Comparison of ENCODE assay signal across 17 mouse cellular contexts in the genomic region with DNA sequence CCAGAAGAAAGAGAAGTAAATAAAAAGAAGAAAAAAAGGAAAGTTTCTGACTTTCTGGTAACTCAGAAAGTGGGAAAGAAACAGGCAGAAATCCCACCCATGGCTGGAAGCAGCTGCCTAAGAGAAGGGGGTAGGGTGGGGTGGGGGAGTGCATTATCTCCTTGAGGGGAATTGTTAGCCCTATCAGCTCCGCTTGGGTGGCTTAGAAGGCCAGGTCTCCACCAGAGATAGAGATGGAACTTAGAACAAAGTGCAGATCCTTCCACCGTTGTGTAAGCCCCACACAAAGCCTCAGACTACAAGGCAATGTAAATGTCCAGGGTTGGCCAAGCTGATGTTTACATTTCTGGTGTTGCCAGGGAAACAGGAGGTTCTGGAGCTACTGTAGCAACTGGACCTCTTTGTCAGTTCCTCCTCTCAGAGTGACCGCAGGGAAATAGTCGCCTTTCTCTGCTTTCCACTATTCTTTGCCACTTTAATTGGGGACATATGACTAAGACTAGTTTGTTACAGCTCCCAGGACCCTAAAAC. TPM values are rescaled to one million over a fixed set of nuclear protein-coding genes. Genes with fewer than 3 reads are reported as not detected.
DNase-seq lines count a peak whose midpoint lies in the region; ATAC-seq and TF ChIP-seq lines count a peak whose summit lies in the region.
"Had no signal": no experiment of that assay in that cellular context is flagged by ENCODE, and none has a peak within 500 bp of the region (broad histone marks: within the 10 kb centered on the region; RNA-seq: fewer than 3 reads in every experiment).

No protein-coding gene starts in this region.

- 0 out of 2 replicates have a peak, but pooled peaks cover 4% of the 10 kb centered on the region for H3K4me1 ChIP-seq in kidney, postnatal 0 days (replicated peaks; ENCODE audit: insufficient read depth, low read length)
- peaks cover 83% of the 10 kb centered on the region for H3K4me1 ChIP-seq in E14TG2a.4 (replicated peaks; ENCODE audit: low read depth, low read length)
- H3K4me1 ChIP-seq in embryonic fibroblast, embryonic 13.5 days (ENCODE audit: control insufficient read depth, insufficient read depth, low read length), result 0 out of 2 replicates have a peak, but pooled peaks cover 5% of the 10 kb centered on the region
- H3K4me1 ChIP-seq: limb, embryonic 12.5 days; neural tube, embryonic 12.5 days had no signal

- 56% methylated on average over 4 of the region's 4 CpGs for whole genome bisulfite sequencing in kidney, postnatal 0 days

- H3K9ac ChIP-seq in kidney, postnatal 0 days (ENCODE audit: low read depth, low read length), result no peak overlapping the region
- H3K9ac ChIP-seq: limb, embryonic 12.5 days; neural tube, embryonic 12.5 days had no signal

- no peak overlapping the region for H3K4me2 ChIP-seq in kidney, postnatal 0 days (ENCODE audit: low read length)
- H3K4me2 ChIP-seq: heart, embryonic 11.5 days; limb, embryonic 12.5 days; neural tube, embryonic 12.5 days had no signal

- H3K27ac ChIP-seq in kidney, postnatal 0 days, result no peak overlapping the region
- H3K27ac ChIP-seq in embryonic fibroblast, embryonic 13.5 days (ENCODE audit: insufficient read depth, low read length), result peak overlapping the region; percentile 81
- H3K27ac ChIP-seq: limb, embryonic 12.5 days; midbrain, embryonic 10.5 days; neural tube, embryonic 12.5 days had no signal

- no peaks in the 10 kb centered on the region for H3K9me3 ChIP-seq in kidney, postnatal 0 days (replicated peaks; ENCODE audit: low read length)
- H3K9me3 ChIP-seq in E14TG2a.4 (ENCODE audit: low read length), result no peaks in the 10 kb centered on the region
- H3K9me3 ChIP-seq: limb, embryonic 12.5 days; midbrain, embryonic 10.5 days; neural tube, embryonic 12.5 days had no signal

- H3K36me3 ChIP-seq in kidney, postnatal 0 days (ENCODE audit: insufficient read depth, low read length), result no peaks in the 10 kb centered on the region
- H3K36me3 ChIP-seq in E14TG2a.4 (ENCODE audit: insufficient read depth, low read length), result no peaks in the 10 kb centered on the region
- H3K36me3 ChIP-seq: limb, embryonic 12.5 days; midbrain, embryonic 10.5 days; neural tube, embryonic 12.5 days had no signal

- DNase-seq in kidney, postnatal 0 days (ENCODE audit: low spot score), result peak; percentile 13
- no peak for DNase-seq in kidney, adult 9 months
- DNase-seq in lung, postnatal 36 days, result peak; percentile 67
- DNase-seq in gastrocnemius, adult 18-20 months (ENCODE audit: low spot score), result no peak
- DNase-seq: adrenal gland, postnatal 25 days; heart, postnatal 4 days; kidney, postnatal 14 days; layer of hippocampus, postnatal 36 days; spleen, adult 18-20 months had no signal

- H3K27me3 ChIP-seq in kidney, postnatal 0 days (ENCODE audit: insufficient read depth, low read length), result no peaks in the 10 kb centered on the region
- H3K27me3 ChIP-seq in E14TG2a.4 (ENCODE audit: insufficient read depth, low read length), result no peaks in the 10 kb centered on the region
- H3K27me3 ChIP-seq: limb, embryonic 12.5 days; neural tube, embryonic 12.5 days had no signal

- no peak for ATAC-seq in kidney, postnatal 0 days (replicated peaks; ENCODE audit: low FRiP score, low read depth)
- ATAC-seq in granulocyte monocyte progenitor cell, adult 5-6 weeks (replicated peaks; ENCODE audit: poor library complexity, severe bottlenecking), result no peak
- ATAC-seq: CD4-positive, CD25-positive, alpha-beta regulatory T cell, adult 4 months had no signal

- no peak for TF ChIP-seq POLR2A in embryonic fibroblast, embryonic 13.5 days (IDR thresholded peaks at IDR 0.05; ENCODE audit: low read depth, low read length)

- no peak overlapping the region for H3K4me3 ChIP-seq in kidney, postnatal 0 days (replicated peaks; ENCODE audit: low read depth, low read length)
- peak overlapping the region; percentile 68 for H3K4me3 ChIP-seq in E14TG2a.4 (replicated peaks; ENCODE audit: low read length)
- no peak overlapping the region for H3K4me3 ChIP-seq in embryonic fibroblast, embryonic 13.5 days (ENCODE audit: insufficient read depth, low read length)
- H3K4me3 ChIP-seq: limb, embryonic 12.5 days; midbrain, embryonic 10.5 days; neural tube, embryonic 12.5 days had no signal

- no peak for TF ChIP-seq CTCF in kidney, postnatal 0 days (IDR thresholded peaks at IDR 0.05; ENCODE audit: low read depth)
- no peak for TF ChIP-seq CTCF in E14TG2a.4 (conservative IDR thresholded peaks at IDR 0.05; ENCODE audit: low read length)
- TF ChIP-seq CTCF in embryonic fibroblast, embryonic 13.5 days (IDR thresholded peaks at IDR 0.05; ENCODE audit: borderline replicate concordance, insufficient read depth, low read length), result no peak

RNA-seq across cellular contexts. Expression of gene Cyb5r3, which starts 9.5 kb away (rescaled TPM):
- 90.9 and 104 TPM in 2 replicates for polyA plus RNA-seq in kidney, postnatal 0 days (2015; fragmentation: Nextera tagmentation; extraction: Ambion mirVana)
- polyA plus RNA-seq in embryonic fibroblast, embryonic 13.5 days (2011; ENCODE audit: insufficient read length, low read depth, missing spikeins), result 273 and 297 TPM in 2 replicates
- total RNA-seq in granulocyte monocyte progenitor cell, adult 5-6 weeks (2014; fragmentation: Nextera tagmentation), result 48.7 and 61.3 TPM in 2 replicates
- total RNA-seq in granulocyte monocyte progenitor cell, adult 5-6 weeks (2017), result 22.4 and 27.8 TPM in 2 replicates
- total RNA-seq in gastrocnemius, adult 18-20 months (2021), result 10 to 100 TPM; 40.3 to 50.1 TPM

RNA-seq across cellular contexts. Expression of gene Poldip3, which starts 32.7 kb away (rescaled TPM):
- polyA plus RNA-seq in kidney, postnatal 0 days (2015; fragmentation: Nextera tagmentation; extraction: Ambion mirVana), result 88.6 and 101 TPM in 2 replicates
- 70.6 and 78.3 TPM in 2 replicates for polyA plus RNA-seq in embryonic fibroblast, embryonic 13.5 days (2011; ENCODE audit: insufficient read length, low read depth, missing spikeins)
- 56.1 and 72.5 TPM in 2 replicates for total RNA-seq in granulocyte monocyte progenitor cell, adult 5-6 weeks (2014; fragmentation: Nextera tagmentation)
- total RNA-seq in granulocyte monocyte progenitor cell, adult 5-6 weeks (2017), result 78.7 and 81.9 TPM in 2 replicates
- 10 to 100 TPM; 15.7 to 17.1 TPM for total RNA-seq in gastrocnemius, adult 18-20 months (2021)

RNA-seq across cellular contexts. Expression of gene Rrp7a, which starts 59.3 kb away (rescaled TPM):
- polyA plus RNA-seq in kidney, postnatal 0 days (2015; fragmentation: Nextera tagmentation; extraction: Ambion mirVana), result 52.9 and 56.2 TPM in 2 replicates
- 70.9 and 72.7 TPM in 2 replicates for polyA plus RNA-seq in embryonic fibroblast, embryonic 13.5 days (2011; ENCODE audit: insufficient read length, low read depth, missing spikeins)
- total RNA-seq in granulocyte monocyte progenitor cell, adult 5-6 weeks (2014; fragmentation: Nextera tagmentation), result 26.9 and 35.9 TPM in 2 replicates
- 50.0 and 88.6 TPM in 2 replicates for total RNA-seq in granulocyte monocyte progenitor cell, adult 5-6 weeks (2017)
- total RNA-seq in gastrocnemius, adult 18-20 months (2021), result 10 to 100 TPM; 37.4 to 46.5 TPM

Comparison
In these comparisons a context has a peak if more than half of its experiments do, and no peak if none do; other contexts are left out.
1. DNase-seq: peak in kidney, postnatal 0 days (single experiment) and lung, postnatal 36 days (single experiment); none in kidney, adult 9 months (single experiment) and gastrocnemius, adult 18-20 months (single experiment).